Mouse (Mus musculus) neural tube, postnatal 0 days (tissue): Measurements from ENCODE around the gene Ap5z1. TPM values are rescaled to one million over a fixed set of nuclear protein-coding genes. Genes with fewer than 3 reads are reported as not detected.

Source experiments
- polyA plus RNA-seq: library from polyadenylated mRNA; unstranded; fragments of >200 nt; fragmentation: Nextera tagmentation; extraction: Ambion mirVana; gene quantifications from 2 replicates; pipeline ENCODE4 v1.2.1, GENCODE M21; 2015

Ap5z1 gene
- 7.6 and 8.8 TPM in 2 replicates for polyA plus RNA-seq

DNA sequence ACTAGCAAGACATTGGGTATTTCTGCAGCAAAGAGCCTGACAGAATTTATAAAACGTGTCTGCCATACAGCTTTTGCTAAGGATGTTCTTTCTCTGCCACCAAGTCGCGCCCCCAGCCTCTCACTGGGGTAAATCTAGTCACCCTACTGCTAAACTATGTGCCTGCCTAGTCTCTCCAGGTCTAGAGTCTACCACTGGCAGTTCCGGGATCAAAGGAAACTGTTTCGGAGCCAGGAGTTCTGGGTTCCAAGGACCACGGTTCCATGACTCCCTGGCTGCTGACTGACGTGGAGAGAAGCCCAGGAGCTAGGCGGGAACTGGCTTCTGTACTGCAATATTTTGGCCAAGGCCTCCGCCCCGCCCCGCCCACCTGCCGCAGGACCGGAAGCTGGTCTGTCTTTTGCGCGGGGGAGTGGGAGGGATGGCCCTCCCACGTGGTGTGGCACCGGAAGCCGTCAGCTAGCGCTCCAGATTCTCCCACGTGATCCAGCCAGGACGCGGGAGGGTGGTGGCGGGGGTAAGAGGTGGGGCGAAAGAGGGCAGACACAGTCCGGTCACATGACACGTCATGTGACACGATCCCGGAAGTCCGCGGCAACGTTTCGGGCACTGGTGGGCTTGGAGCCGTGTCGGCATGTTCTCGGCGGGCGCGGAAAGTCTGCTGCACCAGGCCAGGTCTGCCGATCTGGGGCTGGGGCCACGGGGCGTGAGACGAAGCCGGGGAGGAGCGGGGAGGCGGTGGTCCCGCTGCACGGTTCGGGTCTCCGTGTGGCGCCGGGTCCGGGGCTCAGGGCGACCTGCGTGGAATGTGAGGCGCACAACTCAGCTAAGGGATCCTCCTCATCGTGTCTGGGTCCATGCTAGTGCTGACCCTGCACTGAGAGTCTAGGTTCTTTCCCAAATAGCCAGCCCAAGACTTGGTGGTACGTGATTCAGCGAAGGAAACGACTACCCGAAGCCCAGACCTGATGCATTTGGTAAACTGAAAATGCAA, at the start of gene Ap5z1:
Ap5z1 (plus strand) TSS at position 484 of the 994 bp plus-strand sequence.

Other genes with a start within 250 kb of the Ap5z1 start
- gene Foxk1, start 62.4 kb upstream of the Ap5z1 start, polyA plus RNA-seq: 4.8 and 6.3 TPM in 2 replicates
- 0.14 and 0.15 TPM in 2 replicates for gene Papolb, start 66.1 kb downstream of the Ap5z1 start, polyA plus RNA-seq
- 15.3 and 19.4 TPM in 2 replicates for gene Radil, start 87.2 kb downstream of the Ap5z1 start, polyA plus RNA-seq
- gene Mmd2, start 144.9 kb downstream of the Ap5z1 start, polyA plus RNA-seq: 136 and 152 TPM in 2 replicates
- 38.8 and 39.8 TPM in 2 replicates for gene Wipi2, start 163.8 kb downstream of the Ap5z1 start, polyA plus RNA-seq
- gene Slc29a4, start 228.6 kb downstream of the Ap5z1 start, polyA plus RNA-seq: 49.0 and 59.0 TPM in 2 replicates